Mouse (Mus musculus): ENCODE data around the gene Cluap1. TPM values are rescaled to one million over a fixed set of nuclear protein-coding genes. Genes with fewer than 3 reads are reported as not detected.

The Cluap1 gene
- total and polyA plus RNA-seq, 2 experiments: 2.7 to 5.4 TPM

DNA sequence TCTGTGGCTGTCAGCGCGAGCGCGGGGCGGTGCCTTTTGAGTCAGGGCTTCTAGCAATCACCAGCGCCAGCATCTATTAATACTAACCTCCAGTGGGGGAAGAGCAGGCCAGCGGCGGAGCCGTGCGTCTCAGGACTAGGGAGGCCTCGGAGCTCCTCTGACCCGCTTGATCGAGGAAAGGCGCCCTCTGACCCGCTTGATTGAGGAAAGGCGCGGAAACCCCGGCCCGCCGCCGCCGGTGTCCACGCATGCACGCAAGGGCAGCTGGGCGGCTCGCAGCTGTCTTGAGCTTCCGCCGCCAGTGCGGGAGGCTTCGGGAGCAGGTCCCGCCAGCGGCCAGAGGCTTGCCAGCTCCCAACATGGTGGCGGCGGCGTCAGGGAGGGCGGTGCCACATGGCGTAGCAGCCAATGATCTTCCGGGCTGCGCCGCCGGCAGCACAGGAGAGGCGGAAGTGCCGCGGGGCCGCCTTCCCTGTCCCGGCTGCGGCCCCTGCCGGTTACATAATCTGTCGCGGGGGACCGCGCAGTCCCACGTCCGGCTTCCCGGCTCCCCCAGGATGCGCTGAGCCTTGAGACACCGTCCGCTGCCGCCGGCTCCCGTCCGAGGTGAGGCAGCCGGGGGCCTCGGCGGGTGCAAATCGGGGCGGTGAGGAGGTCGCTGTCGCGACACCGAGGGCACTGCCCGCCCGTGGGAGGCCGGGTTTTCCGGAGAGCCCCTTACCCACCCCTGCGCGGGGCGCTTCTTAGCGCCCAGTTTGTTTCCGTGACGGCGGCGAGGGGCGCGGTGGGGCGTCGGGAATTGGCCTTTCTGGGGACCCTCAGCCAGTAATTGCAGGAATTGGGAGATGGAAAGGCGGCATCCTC is 24.2 kb upstream of the Cluap1 start, which contains the start of the genes Zfp597 and Gm20695:
Gene Zfp597 (minus strand): TSS at position 361 of the 864 bp plus-strand sequence.
Gene Gm20695 (plus strand): TSS at position 448 of the 864 bp plus-strand sequence.
- H3K79me2 ChIP-seq (ENCODE audit: control insufficient read depth, insufficient read depth, low read length): peaks cover 34% of the 10 kb centered on the region
- H3K27ac ChIP-seq (replicated peaks; ENCODE audit: insufficient read depth, low read depth, low read length): peak within 1 kb of the TSS; percentile 99
- H3K9ac ChIP-seq (ENCODE audit: low read depth, low read length): peak within 1 kb of the TSS; percentile 99
- under 1% methylated on average over 87 of the region's 88 CpGs for WGBS
- peaks cover 16% of the 10 kb centered on the region for H3K4me1 ChIP-seq (ENCODE audit: control insufficient read depth, insufficient read depth, low read length)
- peak; percentile 84 for DNase-seq (ENCODE audit: extremely low read depth, low read depth, low spot score)
- peak within 1 kb of the TSS; percentile 97 for H3K4me3 ChIP-seq (ENCODE audit: insufficient read depth, low read depth, low read length)
- H3K27me3 ChIP-seq (ENCODE audit: control insufficient read depth, insufficient read depth, low read length): no peaks in the 10 kb centered on the region
- TF ChIP-seq CTCF (IDR thresholded peaks at IDR 0.05; ENCODE audit: low read depth, low read length) (no peak), POLR2A (IDR thresholded peaks at IDR 0.05; ENCODE audit: extremely low read depth, insufficient read depth, low read length) (peak; percentile 39; the same call in 1 of the 2 replicates)
- no peaks in the 10 kb centered on the region for H3K36me3 ChIP-seq (ENCODE audit: control insufficient read depth, insufficient read depth, low read length)

- under 1% methylated on average over 10 of the region's 10 CpGs for WGBS
- Histone ChIP-seq H3K4me3 (ENCODE audit: insufficient read depth, low read depth, low read length) (peak overlapping the region; percentile 97), H3K9ac (ENCODE audit: low read depth, low read length) (peak overlapping the region; percentile 99), H3K27ac (replicated peaks; ENCODE audit: insufficient read depth, low read depth, low read length) (peak overlapping the region; percentile 99), H3K36me3 (ENCODE audit: control insufficient read depth, insufficient read depth, low read length) (no peaks in the 10 kb centered on the region), H3K27me3 (ENCODE audit: control insufficient read depth, insufficient read depth, low read length) (no peaks in the 10 kb centered on the region), H3K79me2 (ENCODE audit: control insufficient read depth, insufficient read depth, low read length) (peaks cover 37% of the 10 kb centered on the region), H3K4me1 (ENCODE audit: control insufficient read depth, insufficient read depth, low read length) (peaks cover 18% of the 10 kb centered on the region)
- DNase-seq (ENCODE audit: extremely low read depth, low read depth, low spot score): peak; percentile 97
- TF ChIP-seq CTCF (IDR thresholded peaks at IDR 0.05; ENCODE audit: low read depth, low read length): no peak
- peak; percentile 61 for TF ChIP-seq POLR2A (IDR thresholded peaks at IDR 0.05; ENCODE audit: extremely low read depth, insufficient read depth, low read length)
Observed at GRCm38 (mm10) chr16:3885065-3885670, 23.4 kb upstream of the Cluap1 start.

DNA sequence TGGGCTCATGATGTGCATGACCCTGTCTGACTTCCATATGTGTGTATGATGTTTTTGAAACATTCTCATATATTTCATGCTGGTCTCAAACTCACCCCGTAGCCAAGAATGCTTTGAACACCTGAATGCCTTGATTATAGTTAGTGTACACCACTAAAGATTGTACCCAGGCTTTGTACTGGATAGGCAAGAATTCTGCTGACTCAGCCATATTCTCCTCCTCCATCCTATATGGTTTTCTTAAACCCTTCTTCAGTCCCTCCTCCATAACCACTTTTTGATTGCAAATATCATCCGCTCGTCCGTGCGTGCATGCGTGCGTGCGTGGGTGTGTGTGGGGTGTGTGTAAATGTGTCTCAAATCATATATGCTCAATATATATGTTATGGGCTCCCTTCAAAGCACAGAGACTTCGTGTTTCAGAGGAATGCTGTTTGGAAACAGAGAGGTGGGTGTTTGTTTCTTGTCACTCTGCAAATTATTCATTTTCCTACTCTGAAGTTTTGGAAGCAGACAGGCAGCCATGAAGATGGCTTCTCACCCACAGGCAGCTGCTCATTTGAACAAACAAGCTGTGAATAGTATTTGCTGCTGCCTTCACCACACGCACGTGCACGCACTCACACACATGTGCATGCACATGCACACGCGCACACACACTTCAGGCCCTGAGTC is 16.8 kb upstream of the Cluap1 start:
- no peaks in the 10 kb centered on the region for H3K27me3 ChIP-seq (ENCODE audit: control insufficient read depth, insufficient read depth, low read length)
- WGBS: 92% methylated on average over 14 of the region's 14 CpGs
- H3K36me3 ChIP-seq (ENCODE audit: control insufficient read depth, insufficient read depth, low read length): peaks cover 10% of the 10 kb centered on the region
- no peak overlapping the region for H3K9ac ChIP-seq (ENCODE audit: low read depth, low read length)
- no peak overlapping the region for H3K4me3 ChIP-seq (ENCODE audit: insufficient read depth, low read depth, low read length)
- peaks cover 43% of the 10 kb centered on the region for H3K79me2 ChIP-seq (ENCODE audit: control insufficient read depth, insufficient read depth, low read length)
- peaks cover 23% of the 10 kb centered on the region for H3K4me1 ChIP-seq (ENCODE audit: control insufficient read depth, insufficient read depth, low read length)
- TF ChIP-seq CTCF (IDR thresholded peaks at IDR 0.05; ENCODE audit: low read depth, low read length) (no peak), POLR2A (IDR thresholded peaks at IDR 0.05; ENCODE audit: extremely low read depth, insufficient read depth, low read length) (no peak)
- DNase-seq (ENCODE audit: extremely low read depth, low read depth, low spot score): no peak
- no peak overlapping the region for H3K27ac ChIP-seq (replicated peaks; ENCODE audit: insufficient read depth, low read depth, low read length)

GRCm38 (mm10) chr16:3893739-3894138 is 14.9 kb upstream of the Cluap1 start:
- peaks cover 29% of the 10 kb centered on the region for H3K36me3 ChIP-seq (ENCODE audit: control insufficient read depth, insufficient read depth, low read length)
- peaks cover 15% of the 10 kb centered on the region for H3K4me1 ChIP-seq (ENCODE audit: control insufficient read depth, insufficient read depth, low read length)
- no peaks in the 10 kb centered on the region for H3K27me3 ChIP-seq (ENCODE audit: control insufficient read depth, insufficient read depth, low read length)
- no peak overlapping the region for H3K4me3 ChIP-seq (ENCODE audit: insufficient read depth, low read depth, low read length)
- DNase-seq (ENCODE audit: extremely low read depth, low read depth, low spot score): no peak
- no peak overlapping the region for H3K9ac ChIP-seq (ENCODE audit: low read depth, low read length)
- TF ChIP-seq POLR2A (IDR thresholded peaks at IDR 0.05; ENCODE audit: extremely low read depth, insufficient read depth, low read length) (no peak), CTCF (IDR thresholded peaks at IDR 0.05; ENCODE audit: low read depth, low read length) (no peak)
- peaks cover 35% of the 10 kb centered on the region for H3K79me2 ChIP-seq (ENCODE audit: control insufficient read depth, insufficient read depth, low read length)
- peak overlapping the region; percentile 15 for H3K27ac ChIP-seq (replicated peaks; ENCODE audit: insufficient read depth, low read depth, low read length)
- WGBS: 8% methylated on average over 3 of the region's 3 CpGs

GRCm38 (mm10) chr16:3895173-3895792 is 13.3 kb upstream of the Cluap1 start:
- Histone ChIP-seq H3K79me2 (ENCODE audit: control insufficient read depth, insufficient read depth, low read length) (peaks cover 27% of the 10 kb centered on the region), H3K4me1 (ENCODE audit: control insufficient read depth, insufficient read depth, low read length) (peaks cover 13% of the 10 kb centered on the region), H3K27me3 (ENCODE audit: control insufficient read depth, insufficient read depth, low read length) (no peaks in the 10 kb centered on the region), H3K36me3 (ENCODE audit: control insufficient read depth, insufficient read depth, low read length) (peaks cover 44% of the 10 kb centered on the region), H3K9ac (ENCODE audit: low read depth, low read length) (peak overlapping the region; percentile 1; the same call in 1 of the 2 replicates), H3K27ac (replicated peaks; ENCODE audit: insufficient read depth, low read depth, low read length) (peak overlapping the region; percentile 48), H3K4me3 (ENCODE audit: insufficient read depth, low read depth, low read length) (no peak overlapping the region; the same call in 1 of the 2 replicates)
- WGBS: 59% methylated on average over 9 of the region's 9 CpGs
- DNase-seq (ENCODE audit: extremely low read depth, low read depth, low spot score): peak; percentile 52
- TF ChIP-seq CTCF (IDR thresholded peaks at IDR 0.05; ENCODE audit: low read depth, low read length): no peak
- no peak for TF ChIP-seq POLR2A (IDR thresholded peaks at IDR 0.05; ENCODE audit: extremely low read depth, insufficient read depth, low read length)
